Mouse (Mus musculus) spleen, adult 2 months (tissue): Measurements from ENCODE around the gene Braf.

Source experiments
- CTCF ChIP-seq: fragments of 200-500 bp; IDR thresholded peaks from 2 replicates; pipeline ENCODE4 v1.5.1; 2011; ENCODE audit warnings: mild to moderate bottlenecking, inconsistent platforms; ENCODE audit not compliant: insufficient read depth, insufficient read length, insufficient replicate concordance; ENCODE audit errors: extremely low read depth
- POLR2A ChIP-seq: fragments of 200-500 bp; IDR thresholded peaks from 2 replicates; pipeline ENCODE4 v1.6.1; 2011; ENCODE audit warnings: low read depth, low read length, inconsistent platforms

DNA sequence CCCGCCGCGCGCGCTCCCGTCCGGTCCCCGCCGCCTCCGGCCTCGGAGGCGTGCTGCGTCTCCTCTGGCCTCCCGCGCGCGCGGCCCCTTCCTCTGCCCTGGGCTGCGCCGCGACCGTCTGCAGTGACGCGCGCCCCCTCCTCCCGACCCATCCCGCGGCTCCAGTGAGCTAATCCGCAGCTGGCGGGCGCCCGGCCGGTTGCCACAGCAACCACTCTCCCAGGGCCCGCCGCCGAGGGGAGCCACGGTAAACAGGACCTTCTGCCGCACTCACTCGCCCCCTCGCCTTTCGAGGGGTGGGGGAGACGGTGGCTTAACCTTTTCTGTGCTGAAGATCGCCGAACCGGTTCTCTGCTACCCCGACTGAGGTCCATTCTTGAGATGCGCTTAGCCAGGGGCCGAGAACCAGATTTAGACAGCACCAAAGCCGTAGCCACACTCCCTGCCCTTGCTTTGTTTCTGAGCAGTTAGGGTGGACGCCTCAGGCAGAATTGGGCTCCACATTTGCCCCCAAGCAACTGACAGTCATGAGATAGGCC, 167.5 kb downstream of the Braf start, which contains the start of gene Dennd2a:
- TF ChIP-seq CTCF (no peak), POLR2A (no peak)
